Mouse (Mus musculus): Measurements from ENCODE around the gene Poll. TPM values are rescaled to one million over a fixed set of nuclear protein-coding genes. Genes with fewer than 3 reads are reported as not detected.

The Poll gene
- polyA plus RNA-seq, 1 experiment from 2014 or later = 6.0 TPM

DNA sequence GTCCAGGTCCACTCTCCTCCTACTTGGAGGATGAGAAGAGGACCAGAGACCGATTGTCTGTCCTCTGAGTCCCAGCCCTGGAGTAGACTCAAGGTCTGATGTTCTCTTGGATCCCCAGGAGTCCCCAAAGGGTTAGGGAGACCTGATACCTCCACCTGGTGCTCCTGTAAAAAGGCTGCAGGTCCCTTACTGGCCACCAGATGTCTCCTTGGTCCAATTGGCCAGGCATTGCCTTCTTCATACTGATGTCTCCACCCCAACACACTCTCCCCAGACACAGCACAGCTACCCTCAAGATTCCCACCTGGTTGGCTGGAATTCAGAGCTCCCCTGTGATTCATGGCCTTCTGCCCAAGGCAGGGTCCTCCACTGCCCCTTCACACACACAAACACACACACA lies 22.8 kb downstream of the Poll start:
- Histone ChIP-seq H3K9me3 (ENCODE audit: control insufficient read depth, low read length) (no peaks in the 10 kb centered on the region), H3K4me3 (ENCODE audit: low read depth, low read length) (no peak overlapping the region), H3K9ac (ENCODE audit: low read length) (no peak overlapping the region), H3K36me3 (ENCODE audit: control insufficient read depth, insufficient read depth, low read length) (no peaks in the 10 kb centered on the region), H3K4me2 (replicated peaks; ENCODE audit: low read depth) (no peak overlapping the region), H3K4me1 (replicated peaks; ENCODE audit: control insufficient read depth, insufficient read depth) (no peaks in the 10 kb centered on the region), H3K27me3 (ENCODE audit: control insufficient read depth, insufficient read depth, low read length) (no peaks in the 10 kb centered on the region; the same call in 1 of the 2 replicates), H3K27ac (replicated peaks) (no peak overlapping the region)
- peak; percentile 66 for DNase-seq (ENCODE audit: low spot score)
- TF ChIP-seq CTCF (IDR thresholded peaks at IDR 0.05; ENCODE audit: low read depth) (peak; percentile 83), EP300 (optimal IDR thresholded peaks at IDR 0.05) (no peak)
- 53% methylated on average over 1 of the region's 1 CpGs for WGBS
- no peak for ATAC-seq (ENCODE audit: low FRiP score, low TSS enrichment)

DNA sequence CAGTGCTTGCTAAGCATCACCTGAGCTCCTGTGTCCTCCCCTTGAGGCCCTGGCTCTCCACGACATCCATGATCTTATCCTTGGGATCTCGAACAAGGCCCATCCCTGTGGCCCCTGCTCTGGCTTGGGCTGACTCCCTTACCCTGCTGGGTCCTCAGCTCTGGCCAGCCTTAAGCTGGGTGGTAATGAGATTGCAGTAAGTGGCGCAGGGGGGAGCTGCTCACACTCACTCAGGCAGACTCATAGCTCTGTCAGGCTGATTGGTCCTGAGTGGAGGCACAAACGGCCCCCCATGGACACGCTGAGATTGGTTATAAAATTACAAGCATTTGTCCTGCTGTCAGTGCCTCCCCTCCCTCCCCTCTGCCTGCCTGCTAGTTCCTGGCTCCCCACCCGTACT lies 24.4 kb downstream of the Poll start:
- H3K27ac ChIP-seq (replicated peaks) = no peak overlapping the region
- DNase-seq (ENCODE audit: low spot score) (no peak), ATAC-seq (ENCODE audit: low FRiP score, low TSS enrichment) (no peak)
- no peak overlapping the region for H3K4me3 ChIP-seq (ENCODE audit: low read depth, low read length)
- TF ChIP-seq CTCF (IDR thresholded peaks at IDR 0.05; ENCODE audit: low read depth) (no peak), EP300 (optimal IDR thresholded peaks at IDR 0.05) (no peak)
- no peaks in the 10 kb centered on the region; the same call in 1 of the 2 replicates for H3K27me3 ChIP-seq (ENCODE audit: control insufficient read depth, insufficient read depth, low read length)
- H3K36me3 ChIP-seq (ENCODE audit: control insufficient read depth, insufficient read depth, low read length) = no peaks in the 10 kb centered on the region
- H3K9me3 ChIP-seq (ENCODE audit: control insufficient read depth, low read length) = no peaks in the 10 kb centered on the region
- no peak overlapping the region for H3K4me2 ChIP-seq (replicated peaks; ENCODE audit: low read depth)
- WGBS = 40% methylated on average over 6 of the region's 6 CpGs
- H3K4me1 ChIP-seq (replicated peaks; ENCODE audit: control insufficient read depth, insufficient read depth) = no peaks in the 10 kb centered on the region
- H3K9ac ChIP-seq (ENCODE audit: low read length) = no peak overlapping the region

DNA sequence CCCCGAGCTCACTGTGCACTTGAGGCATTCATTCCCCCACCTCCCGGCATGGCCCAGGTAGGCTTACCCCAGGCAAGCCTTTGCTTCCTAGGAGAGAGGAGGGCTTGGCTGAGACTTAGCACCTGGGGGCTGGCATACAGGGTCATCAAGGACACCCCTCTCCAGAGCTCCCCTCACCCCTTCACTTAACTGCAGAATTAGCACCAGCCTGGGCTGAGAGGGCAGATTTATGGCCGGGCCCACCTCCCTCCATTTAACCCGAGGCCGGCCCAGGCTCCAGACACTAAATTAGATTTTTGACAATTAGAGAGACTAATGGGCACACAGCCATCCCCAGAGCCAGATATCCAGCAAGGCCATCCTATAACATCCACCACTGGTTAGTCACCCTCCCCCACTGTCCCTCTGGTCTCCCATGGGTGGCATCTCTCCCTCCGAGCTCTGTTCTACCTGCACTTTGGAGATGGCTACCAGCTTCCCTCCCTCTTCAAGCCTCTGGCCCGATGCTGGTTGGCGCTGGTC lies 25.1 kb downstream of the Poll start:
- no peak for TF ChIP-seq CTCF (IDR thresholded peaks at IDR 0.05; ENCODE audit: low read depth)
- TF ChIP-seq EP300 (optimal IDR thresholded peaks at IDR 0.05) = no peak

DNA sequence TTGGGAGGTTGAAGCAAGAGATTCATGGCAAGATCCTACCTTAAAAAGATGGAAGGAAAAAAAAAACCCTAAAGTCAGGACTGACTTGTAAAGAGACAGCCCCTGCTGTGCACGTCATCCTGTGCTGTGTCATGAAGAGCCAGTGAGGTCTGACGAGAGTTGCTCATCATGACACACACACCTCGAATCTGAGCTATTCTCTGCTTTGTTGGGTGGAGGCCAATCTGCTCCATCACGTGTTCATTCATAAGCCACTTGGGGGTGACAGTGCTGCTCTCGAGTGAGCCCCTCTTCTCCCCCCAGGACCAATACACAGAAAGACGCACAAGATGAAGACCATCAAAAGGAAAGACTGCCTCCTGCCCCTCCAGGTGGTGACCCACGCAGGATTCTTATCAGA lies 26.7 kb downstream of the Poll start:
- Histone ChIP-seq H3K27me3 (ENCODE audit: control insufficient read depth, insufficient read depth, low read length) (no peaks in the 10 kb centered on the region), H3K9me3 (ENCODE audit: control insufficient read depth, low read length) (no peaks in the 10 kb centered on the region), H3K4me3 (ENCODE audit: low read depth, low read length) (no peak overlapping the region), H3K4me1 (replicated peaks; ENCODE audit: control insufficient read depth, insufficient read depth) (no peaks in the 10 kb centered on the region), H3K36me3 (ENCODE audit: control insufficient read depth, insufficient read depth, low read length) (no peaks in the 10 kb centered on the region), H3K4me2 (replicated peaks; ENCODE audit: low read depth) (no peak overlapping the region), H3K27ac (replicated peaks) (no peak overlapping the region), H3K9ac (ENCODE audit: low read length) (no peak overlapping the region)
- TF ChIP-seq CTCF (IDR thresholded peaks at IDR 0.05; ENCODE audit: low read depth) (no peak), EP300 (optimal IDR thresholded peaks at IDR 0.05) (no peak)
- no peak for ATAC-seq (ENCODE audit: low FRiP score, low TSS enrichment)
- 63% methylated on average over 7 of the region's 7 CpGs for WGBS
- no peak for DNase-seq (ENCODE audit: low spot score)

More for the DNA sequence above, 25.1 kb downstream of the Poll start:
- ATAC-seq (ENCODE audit: low FRiP score, low TSS enrichment) (no peak), DNase-seq (ENCODE audit: low spot score) (no peak)
- Histone ChIP-seq H3K27ac (replicated peaks) (no peak overlapping the region), H3K4me1 (replicated peaks; ENCODE audit: control insufficient read depth, insufficient read depth) (no peaks in the 10 kb centered on the region), H3K4me3 (ENCODE audit: low read depth, low read length) (no peak overlapping the region), H3K4me2 (replicated peaks; ENCODE audit: low read depth) (no peak overlapping the region), H3K27me3 (ENCODE audit: control insufficient read depth, insufficient read depth, low read length) (no peaks in the 10 kb centered on the region), H3K9me3 (ENCODE audit: control insufficient read depth, low read length) (no peaks in the 10 kb centered on the region), H3K9ac (ENCODE audit: low read length) (no peak overlapping the region), H3K36me3 (ENCODE audit: control insufficient read depth, insufficient read depth, low read length) (no peaks in the 10 kb centered on the region)
- 72% methylated on average over 8 of the region's 8 CpGs for WGBS

DNA sequence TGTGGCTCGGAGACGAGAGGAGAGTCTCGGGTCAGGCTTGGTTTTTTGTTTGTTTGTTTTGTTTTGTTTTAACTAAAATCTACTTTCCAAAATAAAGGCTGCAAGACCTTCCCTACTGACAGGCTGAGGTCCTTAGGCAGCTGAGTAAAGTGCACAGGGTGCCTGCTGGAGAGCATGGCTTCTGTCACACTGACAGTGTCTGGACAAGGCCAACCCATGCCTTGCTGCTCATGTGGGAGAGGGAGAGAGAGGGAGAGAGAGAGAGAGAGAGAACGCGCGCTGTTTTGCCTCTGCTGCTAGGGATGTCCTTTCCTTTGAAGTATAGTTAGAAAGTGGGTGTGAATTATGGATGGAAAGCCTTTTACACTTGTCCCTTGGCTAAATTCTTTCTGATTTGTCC lies 28.8 kb downstream of the Poll start:
- Histone ChIP-seq H3K9me3 (ENCODE audit: control insufficient read depth, low read length) (no peaks in the 10 kb centered on the region), H3K27ac (replicated peaks) (no peak overlapping the region), H3K36me3 (ENCODE audit: control insufficient read depth, insufficient read depth, low read length) (peaks cover 5% of the 10 kb centered on the region; the same call in 1 of the 2 replicates), H3K4me3 (ENCODE audit: low read depth, low read length) (no peak overlapping the region), H3K27me3 (ENCODE audit: control insufficient read depth, insufficient read depth, low read length) (no peaks in the 10 kb centered on the region), H3K9ac (ENCODE audit: low read length) (no peak overlapping the region), H3K4me2 (replicated peaks; ENCODE audit: low read depth) (no peak overlapping the region), H3K4me1 (replicated peaks; ENCODE audit: control insufficient read depth, insufficient read depth) (no peaks in the 10 kb centered on the region)
- TF ChIP-seq EP300 (optimal IDR thresholded peaks at IDR 0.05) (no peak), CTCF (IDR thresholded peaks at IDR 0.05; ENCODE audit: low read depth) (no peak)
- DNase-seq (ENCODE audit: low spot score) (no peak), ATAC-seq (ENCODE audit: low FRiP score, low TSS enrichment) (no peak)
- WGBS = 70% methylated on average over 6 of the region's 6 CpGs

DNA sequence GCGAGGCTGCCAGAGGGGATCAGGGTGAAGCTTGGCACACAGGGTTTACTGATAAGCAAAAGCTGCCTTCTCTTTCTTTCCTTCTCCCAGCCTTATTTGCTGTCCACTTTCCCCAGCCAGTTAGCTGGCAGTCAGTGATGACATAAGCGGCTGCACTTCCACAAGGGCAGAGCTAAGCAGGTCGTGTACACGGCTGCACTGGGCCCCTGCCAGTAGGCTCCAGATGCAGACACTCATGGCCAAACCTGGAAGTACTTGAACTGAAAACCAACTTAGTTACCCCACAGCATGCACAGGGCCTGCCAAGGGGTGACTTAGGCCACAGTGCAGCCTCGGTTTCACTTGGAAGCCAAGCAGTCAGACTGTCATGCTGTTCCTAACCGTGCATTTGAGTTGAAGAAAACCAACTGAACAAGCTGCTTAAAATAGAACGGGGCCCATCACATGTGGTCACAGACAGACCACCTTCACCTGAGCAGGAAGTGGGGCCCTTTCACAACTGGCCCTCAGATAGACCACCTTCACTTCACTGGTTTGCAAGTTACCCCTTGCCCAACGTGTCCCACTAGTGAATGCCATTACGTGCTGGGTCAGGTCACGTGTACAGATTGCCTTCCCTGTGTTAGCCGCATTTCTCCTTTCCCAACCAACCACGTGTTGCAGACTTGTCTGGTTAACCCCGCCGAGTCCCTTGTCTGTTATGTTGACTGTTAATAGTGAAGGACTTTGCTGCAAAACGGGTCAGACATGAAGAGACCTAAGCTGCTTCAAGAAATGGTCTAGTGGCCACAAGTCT lies 29.9 kb downstream of the Poll start:
- ATAC-seq (ENCODE audit: low FRiP score, low TSS enrichment) (peak; percentile 72), DNase-seq (ENCODE audit: low spot score) (peak; percentile 66)
- WGBS = 62% methylated on average over 15 of the region's 15 CpGs
- peaks cover 5% of the 10 kb centered on the region; the same call in 1 of the 2 replicates for H3K36me3 ChIP-seq (ENCODE audit: control insufficient read depth, insufficient read depth, low read length)
- H3K27me3 ChIP-seq (ENCODE audit: control insufficient read depth, insufficient read depth, low read length) = no peaks in the 10 kb centered on the region
- H3K9me3 ChIP-seq (ENCODE audit: control insufficient read depth, low read length) = no peaks in the 10 kb centered on the region
- TF ChIP-seq CTCF (IDR thresholded peaks at IDR 0.05; ENCODE audit: low read depth) = no peak
- no peak for TF ChIP-seq EP300 (optimal IDR thresholded peaks at IDR 0.05)
- H3K4me3 ChIP-seq (ENCODE audit: low read depth, low read length) = no peak overlapping the region
- no peak overlapping the region for H3K4me2 ChIP-seq (replicated peaks; ENCODE audit: low read depth)
- no peaks in the 10 kb centered on the region for H3K4me1 ChIP-seq (replicated peaks; ENCODE audit: control insufficient read depth, insufficient read depth)
- H3K9ac ChIP-seq (ENCODE audit: low read length) = no peak overlapping the region
- no peak overlapping the region for H3K27ac ChIP-seq (replicated peaks)
